Mouse (Mus musculus) kidney, adult 2 months (tissue): ENCODE measurements around the gene Hepacam2.

Source experiments
- CTCF ChIP-seq: fragments of 200-500 bp; conservative IDR thresholded peaks from 2 replicates; pipeline ENCODE4 v1.5.1; 2011; ENCODE audit warnings: low read depth, mild to moderate bottlenecking, control low read depth, low read length, moderate library complexity, mixed read lengths; ENCODE audit not compliant: insufficient read depth, insufficient read length
- POLR2A ChIP-seq: fragments of 200-500 bp; IDR thresholded peaks from one replicate; pipeline ENCODE4 v1.6.1; 2011; ENCODE audit warnings: low read depth, low read length, control low read depth

GRCm38 (mm10) chr6:3509782-3510181, 11.7 kb upstream of the Hepacam2 start:
- TF ChIP-seq POLR2A (no peak), CTCF (peak; percentile 21; the same call in 1 of the 2 replicates)
